Comparison of ENCODE assay signal across 46 mouse cellular contexts in the genomic region with DNA sequence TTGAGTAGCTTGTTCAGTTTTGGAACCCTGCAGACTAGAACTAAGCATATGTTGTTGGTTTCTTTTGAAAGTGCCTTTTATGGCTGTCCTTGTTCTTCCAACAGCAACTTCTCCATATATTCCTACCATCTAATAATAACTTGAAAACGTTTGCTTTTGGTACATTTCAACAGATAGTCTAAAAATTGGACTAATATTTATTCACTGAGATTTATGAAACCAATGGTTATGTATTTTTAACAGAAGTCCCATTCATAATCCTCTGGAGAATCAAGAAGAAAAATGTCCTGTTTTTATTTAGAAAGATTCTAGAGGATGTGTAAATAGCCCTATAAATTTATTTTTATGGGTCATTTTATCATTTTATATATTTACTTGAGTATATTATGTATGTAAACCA. TPM values are rescaled to one million over a fixed set of nuclear protein-coding genes. Genes with fewer than 3 reads are reported as not detected.
"Had no signal": no experiment of that assay in that cellular context is flagged by ENCODE, and none has a peak within 500 bp of the region (broad histone marks: within the 10 kb centered on the region; RNA-seq: fewer than 3 reads in every experiment).

Gene Rergl, minus strand, starts transcription at position 101 of the 400 bp plus-strand sequence.

- H3K4me1 ChIP-seq: limb, embryonic 10.5 days; limb, embryonic 12.5 days; limb, embryonic 13.5 days; limb, embryonic 15.5 days; liver, embryonic 12.5 days; liver, embryonic 13.5 days; liver, embryonic 15.5 days; lung, embryonic 15.5 days; megakaryocyte, embryonic 14.5 days; midbrain, embryonic 10.5 days; midbrain, embryonic 12.5 days; midbrain, embryonic 13.5 days; midbrain, embryonic 15.5 days; neural tube, embryonic 12.5 days had no signal

- H3K4me2 ChIP-seq: limb, embryonic 12.5 days; limb, embryonic 13.5 days; limb, embryonic 15.5 days; liver, embryonic 11.5 days; liver, embryonic 12.5 days; liver, embryonic 13.5 days; liver, embryonic 15.5 days; lung, embryonic 14.5 days; lung, embryonic 15.5 days; midbrain, embryonic 11.5 days; midbrain, embryonic 12.5 days; midbrain, embryonic 13.5 days; midbrain, embryonic 15.5 days; neural tube, embryonic 12.5 days had no signal

- H3K27ac ChIP-seq: limb, embryonic 10.5 days; limb, embryonic 12.5 days; limb, embryonic 13.5 days; limb, embryonic 15.5 days; liver, embryonic 12.5 days; liver, embryonic 13.5 days; liver, embryonic 14.5 days; liver, embryonic 15.5 days; lung, embryonic 15.5 days; macrophage; midbrain, embryonic 10.5 days; midbrain, embryonic 12.5 days; midbrain, embryonic 13.5 days; midbrain, embryonic 15.5 days; neural tube, embryonic 12.5 days had no signal

- ATAC-seq: liver, embryonic 12.5 days; liver, postnatal 0 days; lung, postnatal 0 days; midbrain, embryonic 13.5 days; midbrain, embryonic 15.5 days; midbrain, embryonic 16.5 days had no signal

- H3K9ac ChIP-seq: limb, embryonic 12.5 days; limb, embryonic 13.5 days; limb, embryonic 15.5 days; liver, embryonic 12.5 days; liver, embryonic 13.5 days; liver, embryonic 14.5 days; liver, embryonic 15.5 days; liver, postnatal 0 days; lung, embryonic 14.5 days; lung, embryonic 15.5 days; midbrain, embryonic 12.5 days; midbrain, embryonic 13.5 days; midbrain, embryonic 15.5 days; neural tube, embryonic 12.5 days had no signal

- H3K36me3 ChIP-seq: limb, embryonic 10.5 days; limb, embryonic 12.5 days; limb, embryonic 13.5 days; limb, embryonic 15.5 days; liver, embryonic 12.5 days; liver, embryonic 13.5 days; liver, embryonic 15.5 days; lung, embryonic 15.5 days; midbrain, embryonic 10.5 days; midbrain, embryonic 12.5 days; midbrain, embryonic 13.5 days; midbrain, embryonic 15.5 days; neural tube, embryonic 12.5 days had no signal

- H3K27me3 ChIP-seq: limb, embryonic 12.5 days; limb, embryonic 13.5 days; limb, embryonic 15.5 days; liver, embryonic 12.5 days; liver, embryonic 13.5 days; liver, embryonic 15.5 days; lung, embryonic 15.5 days; megakaryocyte, embryonic 14.5 days; midbrain, embryonic 12.5 days; midbrain, embryonic 13.5 days; midbrain, embryonic 15.5 days; neural tube, embryonic 12.5 days had no signal

- H3K9me3 ChIP-seq: limb, embryonic 10.5 days; limb, embryonic 12.5 days; limb, embryonic 13.5 days; limb, embryonic 15.5 days; liver, embryonic 12.5 days; liver, embryonic 13.5 days; liver, embryonic 15.5 days; lung, embryonic 15.5 days; midbrain, embryonic 10.5 days; midbrain, embryonic 12.5 days; midbrain, embryonic 13.5 days; midbrain, embryonic 15.5 days; neural tube, embryonic 12.5 days had no signal

- DNase-seq: left cerebral cortex, postnatal 4 days; liver; liver, embryonic 13.5 days; liver, postnatal 0 days; lung, adult 18-20 months; lung, adult 2 months; lung, embryonic 14.5 days; lung, postnatal 10 days; lung, postnatal 14 days; lung, postnatal 36 days; lung, postnatal 4 days; midbrain, embryonic 14.5 days had no signal

- H3K4me3 ChIP-seq: limb, embryonic 10.5 days; limb, embryonic 12.5 days; limb, embryonic 13.5 days; limb, embryonic 15.5 days; liver, embryonic 12.5 days; liver, embryonic 13.5 days; liver, embryonic 15.5 days; lung, embryonic 15.5 days; megakaryocyte, embryonic 14.5 days; midbrain, embryonic 10.5 days; midbrain, embryonic 12.5 days; midbrain, embryonic 13.5 days; midbrain, embryonic 15.5 days; myocyte; neural tube, embryonic 12.5 days had no signal

RNA-seq across cellular contexts. Expression of gene Rergl, which starts in this region (rescaled TPM):
- total RNA-seq: left cerebral cortex, postnatal 10 days; left cerebral cortex, postnatal 14 days; left cerebral cortex, postnatal 25 days; left cerebral cortex, postnatal 36 days; left cerebral cortex, postnatal 4 days; liver, adult 2 months; megakaryocyte progenitor cell, adult 5-6 weeks; megakaryocyte, adult 5-6 weeks; megakaryocyte-erythroid progenitor cell, adult 5-6 weeks; midbrain, postnatal 0 days; monocyte, adult 5-6 weeks had no signal
- polyA plus RNA-seq: limb, embryonic 10.5 days; limb, embryonic 11.5 days; limb, embryonic 12.5 days; limb, embryonic 13.5 days; limb, embryonic 15.5 days; liver, adult 2 months; liver, embryonic 11.5 days; liver, embryonic 12.5 days; liver, embryonic 13.5 days; liver, embryonic 14.5 days; liver, embryonic 15.5 days; liver, embryonic 16.5 days; liver, postnatal 0 days; lung, adult 2 months; lung, embryonic 14.5 days; lung, embryonic 15.5 days; lung, embryonic 16.5 days; lung, postnatal 0 days; macrophage; midbrain, embryonic 10.5 days; midbrain, embryonic 11.5 days; midbrain, embryonic 12.5 days; midbrain, embryonic 13.5 days; midbrain, embryonic 14.5 days; midbrain, embryonic 15.5 days; midbrain, embryonic 16.5 days; midbrain, postnatal 0 days; myocyte; neural tube, embryonic 11.5 days; neural tube, embryonic 12.5 days had no signal
